Mouse (Mus musculus): ENCODE measurements around the gene Epha2.

The Epha2 gene

GRCm38 (mm10) chr4:141336196-141336595 is 35.2 kb downstream of the Epha2 start:
- no peak for DNase-seq

GRCm38 (mm10) chr4:141337986-141338385 is 36.9 kb downstream of the Epha2 start:
- DNase-seq, result no peak

- DNase-seq, result no peak
Measured at GRCm38 (mm10) chr4:141338853-141339252, 37.8 kb downstream of the Epha2 start.

- DNase-seq, result no peak
Measured at GRCm38 (mm10) chr4:141341477-141341876, 40.4 kb downstream of the Epha2 start.

GRCm38 (mm10) chr4:141343515-141343914 is 42.5 kb downstream of the Epha2 start:
- no peak for DNase-seq

GRCm38 (mm10) chr4:141345219-141345618 is 44.2 kb downstream of the Epha2 start:
- no peak for DNase-seq

- no peak for DNase-seq
Measured at GRCm38 (mm10) chr4:141347365-141347797, 46.3 kb downstream of the Epha2 start.

- no peak for DNase-seq
Measured at GRCm38 (mm10) chr4:141348616-141349015, 47.6 kb downstream of the Epha2 start.

- no peak for DNase-seq
Measured at GRCm38 (mm10) chr4:141350015-141350414, 49.0 kb downstream of the Epha2 start.

- no peak for DNase-seq
Measured at GRCm38 (mm10) chr4:141351972-141352371, 50.9 kb downstream of the Epha2 start.

GRCm38 (mm10) chr4:141352986-141353385 is 51.9 kb downstream of the Epha2 start:
- no peak for DNase-seq

- no peak for DNase-seq
Measured at GRCm38 (mm10) chr4:141353868-141354267, 52.8 kb downstream of the Epha2 start.

GRCm38 (mm10) chr4:141357811-141358210 is 56.8 kb downstream of the Epha2 start:
- DNase-seq, result no peak

- DNase-seq, result no peak
Measured at GRCm38 (mm10) chr4:141359222-141359621, 58.2 kb downstream of the Epha2 start.

- peak; percentile 64 for DNase-seq
Measured at GRCm38 (mm10) chr4:141360846-141361245, 59.8 kb downstream of the Epha2 start.

- DNase-seq, result peak; percentile 83
Measured at GRCm38 (mm10) chr4:141362937-141363548, 62.0 kb downstream of the Epha2 start.

GRCm38 (mm10) chr4:141365126-141365525 is 64.1 kb downstream of the Epha2 start:
- no peak for DNase-seq

GRCm38 (mm10) chr4:141365876-141366275 is 64.8 kb downstream of the Epha2 start:
- DNase-seq, result no peak

- DNase-seq, result peak; percentile 59
Measured at GRCm38 (mm10) chr4:141367997-141368791, 67.2 kb downstream of the Epha2 start, which contains the start of gene Fam131c. TSS of gene Fam131c (plus strand) at chr4:141368220.

- no peak for DNase-seq
Measured at GRCm38 (mm10) chr4:141372426-141372825, 71.4 kb downstream of the Epha2 start.
